Mouse (Mus musculus) lung, postnatal 36 days (tissue): ENCODE measurements around the gene Tcl1b2.
"Not testable (repeated sequence)": the region's sequence is repeated elsewhere in the genome, so short reads cannot be mapped to it uniquely, and the experiment has no call there.

Experiments
- DNase-seq: peaks from one replicate; pipeline ENCODE4 v3.0.0; 2022; ENCODE audit warnings: mixed read lengths

The Tcl1b2 gene

DNA sequence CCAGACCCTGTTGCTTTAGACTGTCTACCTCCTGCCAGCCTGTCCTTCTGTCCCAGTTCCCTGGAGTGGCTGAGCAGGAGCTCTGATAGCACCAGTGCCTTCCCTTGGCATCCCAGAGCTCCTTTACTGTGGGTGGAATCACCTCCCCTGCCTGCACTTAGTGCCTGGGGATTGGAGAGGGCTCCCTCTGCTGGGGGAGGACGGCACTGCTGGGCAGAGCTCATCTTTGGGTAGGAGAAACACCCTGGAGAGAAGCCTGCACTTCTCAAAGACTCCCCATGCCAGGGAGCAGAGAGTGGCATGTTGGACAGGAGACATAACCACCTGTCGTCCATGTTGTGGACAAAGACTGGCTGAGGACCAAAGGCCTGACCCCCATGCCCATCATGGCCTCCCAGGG is 28.5 kb downstream of the Tcl1b2 start:
- peak; percentile 50 for DNase-seq

DNA sequence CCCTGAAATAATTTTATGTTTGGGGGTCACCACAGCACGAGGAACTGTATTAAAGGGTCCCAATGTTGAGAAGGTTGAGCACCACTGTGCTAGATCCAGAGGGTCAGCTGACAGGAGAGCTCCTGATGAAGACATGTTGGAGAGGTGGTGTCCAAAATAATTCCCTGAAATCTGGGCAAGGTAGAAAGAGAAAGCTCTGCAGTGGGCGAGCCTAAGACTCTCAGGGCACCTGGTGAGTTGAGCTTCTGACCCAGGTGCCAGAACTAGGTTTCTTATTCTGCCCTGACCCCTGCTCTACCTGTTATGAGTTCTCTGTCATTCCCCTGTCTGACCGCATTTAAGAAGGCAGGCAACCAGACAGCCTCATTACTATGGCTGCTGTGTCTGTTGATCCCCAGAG is 30.2 kb downstream of the Tcl1b2 start, which contains the start of gene Tcl1b5:
Tcl1b5 (plus strand) TSS at position 301 of the 400 bp plus-strand sequence.
- DNase-seq: not testable (repeated sequence)

DNA sequence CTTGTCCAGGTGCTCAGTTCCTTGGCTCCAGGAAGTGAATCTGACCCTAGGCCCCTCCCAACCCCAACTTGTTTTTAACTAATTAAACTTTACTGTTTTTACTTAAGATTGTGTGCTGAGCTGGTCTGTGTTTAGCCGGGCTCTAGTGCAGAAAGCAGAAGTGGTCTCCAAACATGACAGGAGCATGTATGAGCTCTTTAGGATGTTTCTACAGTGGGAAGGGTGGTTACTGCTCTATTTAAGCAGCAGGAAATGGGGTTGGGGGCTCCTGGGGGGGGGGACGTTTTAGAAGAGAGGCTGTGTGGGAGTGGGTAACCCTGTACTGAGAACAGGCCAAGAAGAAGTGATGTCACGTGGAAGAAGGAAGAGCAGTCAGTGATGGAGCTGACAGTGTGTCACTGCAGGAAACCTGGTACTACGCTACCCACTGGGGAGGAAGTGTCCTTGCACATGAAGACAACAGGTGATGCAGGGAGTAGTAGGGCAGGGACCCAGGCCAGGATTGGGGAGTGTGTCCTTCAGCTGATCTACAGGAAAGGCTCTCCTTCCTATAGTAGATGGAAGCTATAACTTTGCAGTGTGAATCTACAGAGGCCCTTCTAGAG is 35.3 kb downstream of the Tcl1b2 start:
- DNase-seq: not testable (repeated sequence)

DNA sequence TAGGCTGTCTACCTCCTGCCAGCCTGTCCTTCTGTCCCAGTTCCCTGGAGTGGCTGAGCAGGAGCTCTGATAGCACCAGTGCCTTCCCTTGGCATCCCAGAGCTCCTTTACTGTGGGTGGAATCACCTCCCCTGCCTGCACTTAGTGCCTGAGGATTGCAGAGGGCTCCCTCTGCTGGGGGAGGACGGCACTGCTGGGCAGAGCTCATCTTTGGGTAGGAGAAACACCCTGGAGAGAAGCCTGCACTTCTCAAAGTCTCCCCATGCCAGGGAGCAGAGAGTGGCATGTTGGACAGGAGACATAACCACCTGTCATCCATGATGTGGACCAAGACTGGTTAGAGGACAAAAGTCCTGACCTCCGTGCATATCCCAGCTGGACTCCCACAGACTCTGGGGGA is 43.2 kb downstream of the Tcl1b2 start:
- DNase-seq: peak; percentile 0

DNA sequence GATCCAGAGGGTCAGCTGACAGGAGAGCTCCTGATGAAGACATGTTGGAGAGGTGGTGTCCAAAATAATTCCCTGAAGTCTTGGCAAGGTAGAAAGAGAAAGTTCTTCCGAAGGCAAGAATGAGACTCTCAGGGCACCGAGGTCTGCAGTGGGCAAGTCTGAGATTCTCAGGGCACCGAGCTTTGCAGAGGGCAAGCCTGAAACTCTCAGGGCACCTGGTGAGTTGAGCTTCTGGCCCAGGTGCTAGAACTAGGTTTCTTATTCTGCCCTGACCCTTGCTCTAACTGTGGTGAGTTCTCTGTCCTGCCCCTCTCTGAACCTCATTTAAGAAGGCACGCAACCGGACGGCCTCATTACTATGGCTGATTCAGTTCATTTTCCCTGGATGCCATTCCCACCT is 44.9 kb downstream of the Tcl1b2 start, which contains the start of gene Tcl1b3:
Tcl1b3 (plus strand) TSS at position 301 of the 400 bp plus-strand sequence.
- not testable (repeated sequence) for DNase-seq

DNA sequence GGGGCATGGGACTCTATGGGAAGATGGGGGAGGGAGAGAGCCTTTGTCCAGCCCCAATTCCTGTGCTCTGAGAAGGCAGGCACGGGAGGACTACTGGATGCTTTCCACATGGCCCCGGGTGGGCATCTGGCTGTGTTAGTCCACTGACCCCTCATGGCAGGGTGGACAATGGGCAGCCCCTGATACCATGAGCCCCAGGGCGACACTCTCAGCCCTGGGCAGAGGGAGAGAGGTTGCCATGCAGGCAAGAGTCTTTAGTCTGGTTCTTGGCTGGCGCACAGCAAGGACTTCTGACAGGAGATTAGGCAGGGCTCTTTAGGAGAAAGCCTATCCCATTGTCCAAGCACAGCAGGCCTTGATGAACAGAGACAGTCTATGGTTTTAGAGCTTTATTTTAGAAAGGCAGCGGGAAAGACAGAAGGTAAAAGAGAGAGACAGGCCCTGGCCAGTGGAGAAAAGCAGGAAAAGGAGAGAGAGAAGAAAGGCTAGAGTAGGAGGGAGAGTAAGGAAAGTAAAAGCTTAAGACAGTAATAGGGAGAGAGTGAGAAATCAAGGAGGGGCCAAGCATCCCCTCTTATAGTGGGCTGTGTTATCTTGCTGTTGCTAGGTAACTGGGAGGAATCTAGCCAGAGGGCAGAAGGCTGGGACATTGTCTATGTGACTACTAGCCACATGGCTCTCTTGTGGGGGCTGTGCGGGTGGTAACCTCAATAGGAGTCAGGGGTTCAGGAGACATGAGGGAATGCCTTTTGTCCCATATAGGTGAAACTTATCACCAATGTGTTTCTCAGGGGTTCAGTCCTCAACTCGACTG is 54.1 kb downstream of the Tcl1b2 start:
- not testable (repeated sequence) for DNase-seq

DNA sequence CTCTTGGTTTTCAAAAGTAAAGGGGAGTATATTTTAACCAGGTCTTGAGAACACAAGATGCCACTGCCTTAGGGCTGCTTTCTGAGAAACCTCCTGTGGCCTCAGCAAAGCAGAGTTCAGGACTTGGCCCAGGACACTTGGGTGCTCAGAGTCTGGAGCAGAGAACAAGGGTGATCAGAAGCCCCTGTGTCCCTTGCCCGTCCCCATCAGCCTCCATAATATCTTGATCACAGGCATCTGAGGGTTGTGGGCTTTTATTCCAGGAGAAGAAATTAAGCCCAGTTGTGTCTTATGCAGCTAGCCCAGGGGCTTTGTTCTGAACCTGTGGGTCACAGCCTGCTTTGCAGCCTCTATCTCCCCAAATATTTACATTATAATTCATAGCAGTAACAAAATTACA is 55.8 kb downstream of the Tcl1b2 start, which contains the start of gene Tcl1b4:
Tcl1b4 (plus strand) TSS at position 301 of the 400 bp plus-strand sequence.
- DNase-seq: not testable (repeated sequence)
